8 mouse cellular contexts compared by ENCODE assay signal in genomic region chr15:78181701-78182405, GRCm38 (mm10). TPM values are rescaled to one million over a fixed set of nuclear protein-coding genes. Genes with fewer than 3 reads are reported as not detected.
DNase-seq lines count a peak whose midpoint lies in the region; ATAC-seq lines count a peak whose summit lies in the region.
"Had no signal": no experiment of that assay in that cellular context is flagged by ENCODE, and none has a peak within 500 bp of the region (broad histone marks: within the 10 kb centered on the region; RNA-seq: fewer than 3 reads in every experiment).

No protein-coding gene starts in this region.

- no peaks in the 10 kb centered on the region for H3K36me3 ChIP-seq in lung, embryonic 15.5 days
- no peaks in the 10 kb centered on the region for H3K36me3 ChIP-seq in embryonic facial prominence, embryonic 14.5 days (ENCODE audit: control insufficient read depth, insufficient read depth, low read length)
- no peaks in the 10 kb centered on the region for H3K36me3 ChIP-seq in hindbrain, embryonic 15.5 days
- no peaks in the 10 kb centered on the region for H3K36me3 ChIP-seq in neural tube, embryonic 15.5 days

- no peaks in the 10 kb centered on the region for H3K9me3 ChIP-seq in lung, embryonic 15.5 days
- no peaks in the 10 kb centered on the region for H3K9me3 ChIP-seq in embryonic facial prominence, embryonic 14.5 days (ENCODE audit: control insufficient read depth, low read length)
- H3K9me3 ChIP-seq in hindbrain, embryonic 15.5 days, result no peaks in the 10 kb centered on the region
- H3K9me3 ChIP-seq in neural tube, embryonic 15.5 days (replicated peaks), result no peaks in the 10 kb centered on the region

- no peak for DNase-seq in lung, postnatal 36 days
- peak; percentile 81 for DNase-seq in embryonic facial prominence, embryonic 14.5 days (ENCODE audit: low spot score)
- DNase-seq in spleen, adult 18-20 months, result no peak
- no peak for DNase-seq in natural killer cell, adult 2 months (ENCODE audit: low spot score in 2 of 2)

- H3K27me3 ChIP-seq in lung, embryonic 15.5 days, result peaks cover 8% of the 10 kb centered on the region
- peaks cover 9% of the 10 kb centered on the region; the same call in 1 of the 2 replicates for H3K27me3 ChIP-seq in embryonic facial prominence, embryonic 14.5 days (replicated peaks; ENCODE audit: control insufficient read depth, insufficient read depth, low read length)
- no peaks in the 10 kb centered on the region for H3K27me3 ChIP-seq in hindbrain, embryonic 15.5 days
- H3K27me3 ChIP-seq in neural tube, embryonic 15.5 days (replicated peaks), result 0 out of 2 replicates have a peak, but pooled peaks cover 7% of the 10 kb centered on the region

- H3K4me1 ChIP-seq in lung, embryonic 15.5 days, result peaks cover 9% of the 10 kb centered on the region
- H3K4me1 ChIP-seq in embryonic facial prominence, embryonic 14.5 days (ENCODE audit: control insufficient read depth, insufficient read depth, low read length), result 0 out of 2 replicates have a peak, but pooled peaks cover 5% of the 10 kb centered on the region
- peaks cover 44% of the 10 kb centered on the region for H3K4me1 ChIP-seq in hindbrain, embryonic 15.5 days (replicated peaks)
- peaks cover 49% of the 10 kb centered on the region for H3K4me1 ChIP-seq in neural tube, embryonic 15.5 days

- no peak overlapping the region for H3K9ac ChIP-seq in lung, embryonic 15.5 days
- no peak overlapping the region; the same call in 1 of the 2 replicates for H3K9ac ChIP-seq in embryonic facial prominence, embryonic 14.5 days (ENCODE audit: low read depth, low read length)
- peak overlapping the region; percentile 9; the same call in 1 of the 2 replicates for H3K9ac ChIP-seq in hindbrain, embryonic 15.5 days
- H3K9ac ChIP-seq in neural tube, embryonic 15.5 days (replicated peaks), result 0 out of 2 replicates have a peak overlapping the region, but pooled peaks have one; percentile 4

- WGBS in lung, embryonic 15.5 days, result 23% methylated on average over 8 of the region's 8 CpGs
- 17% methylated on average over 8 of the region's 8 CpGs for WGBS in embryonic facial prominence, embryonic 14.5 days
- 18% methylated on average over 8 of the region's 8 CpGs for WGBS in hindbrain, embryonic 15.5 days
- 11% methylated on average over 8 of the region's 8 CpGs for WGBS in neural tube, embryonic 15.5 days

- H3K4me3 ChIP-seq in lung, embryonic 15.5 days, result no peak overlapping the region
- H3K4me3 ChIP-seq in embryonic facial prominence, embryonic 14.5 days (ENCODE audit: low read depth, low read length), result no peak overlapping the region
- H3K4me3 ChIP-seq in hindbrain, embryonic 15.5 days, result no peak overlapping the region
- H3K4me3 ChIP-seq in neural tube, embryonic 15.5 days (replicated peaks), result no peak overlapping the region

- H3K27ac ChIP-seq in lung, embryonic 15.5 days, result 0 out of 2 replicates have a peak overlapping the region, but pooled peaks have one; percentile 33
- H3K27ac ChIP-seq in embryonic facial prominence, embryonic 14.5 days (replicated peaks; ENCODE audit: low read depth, low read length), result no peak overlapping the region; the same call in 1 of the 2 replicates
- H3K27ac ChIP-seq in hindbrain, embryonic 15.5 days (replicated peaks), result peak overlapping the region; percentile 76
- peak overlapping the region; percentile 80 for H3K27ac ChIP-seq in neural tube, embryonic 15.5 days (replicated peaks)
- H3K27ac ChIP-seq: kidney, postnatal 0 days had no signal

- no peak for ATAC-seq in lung, embryonic 15.5 days (ENCODE audit: borderline replicate concordance, extremely low read depth, low FRiP score, low TSS enrichment)
- peak; percentile 24; the same call in 1 of the 2 replicates for ATAC-seq in embryonic facial prominence, embryonic 14.5 days (ENCODE audit: low read depth)
- ATAC-seq in hindbrain, embryonic 15.5 days (ENCODE audit: low FRiP score, low read depth), result peak; percentile 72
- peak; percentile 60 for ATAC-seq in neural tube, embryonic 15.5 days (ENCODE audit: low FRiP score)

- no peak overlapping the region for H3K4me2 ChIP-seq in lung, embryonic 15.5 days
- no peak overlapping the region for H3K4me2 ChIP-seq in embryonic facial prominence, embryonic 14.5 days (ENCODE audit: low read depth, low read length)
- H3K4me2 ChIP-seq in hindbrain, embryonic 15.5 days, result peak overlapping the region; percentile 7; the same call in 1 of the 2 replicates
- peak overlapping the region; percentile 29 for H3K4me2 ChIP-seq in neural tube, embryonic 15.5 days

RNA-seq across cellular contexts. Expression of gene Ift27, which starts 7.9 kb away (rescaled TPM):
- polyA plus RNA-seq in lung, embryonic 15.5 days (2015; fragmentation: Nextera tagmentation; extraction: Ambion mirVana), result 88.0 and 89.8 TPM in 2 replicates
- 84.7 and 96.6 TPM in 2 replicates for polyA plus RNA-seq in embryonic facial prominence, embryonic 14.5 days (2014; fragmentation: Nextera tagmentation; extraction: Ambion mirVana)
- 102 and 109 TPM in 2 replicates for polyA plus RNA-seq in hindbrain, embryonic 15.5 days (2015; fragmentation: Nextera tagmentation; extraction: Ambion mirVana)
- 88.4 and 99.8 TPM in 2 replicates for polyA plus RNA-seq in neural tube, embryonic 15.5 days (2015; fragmentation: Nextera tagmentation; extraction: Ambion mirVana)

RNA-seq across cellular contexts. Expression of gene Pvalb, which starts 24.3 kb away (rescaled TPM):
- 0.18 and 0.26 TPM in 2 replicates for polyA plus RNA-seq in lung, embryonic 15.5 days (2015; fragmentation: Nextera tagmentation; extraction: Ambion mirVana)
- 2.5 and 3.4 TPM in 2 replicates for polyA plus RNA-seq in embryonic facial prominence, embryonic 14.5 days (2014; fragmentation: Nextera tagmentation; extraction: Ambion mirVana)
- 7.6 and 9.0 TPM in 2 replicates for polyA plus RNA-seq in hindbrain, embryonic 15.5 days (2015; fragmentation: Nextera tagmentation; extraction: Ambion mirVana)
- 4.4 and 5.0 TPM in 2 replicates for polyA plus RNA-seq in neural tube, embryonic 15.5 days (2015; fragmentation: Nextera tagmentation; extraction: Ambion mirVana)

Comparison
In these comparisons a context has a peak if more than half of its experiments do, and no peak if none do; other contexts are left out.
1. H3K4me2 ChIP-seq: peak in hindbrain, embryonic 15.5 days (single experiment) and neural tube, embryonic 15.5 days (single experiment); none in lung, embryonic 15.5 days (single experiment) and embryonic facial prominence, embryonic 14.5 days (single experiment).
2. H3K9ac ChIP-seq: peak in hindbrain, embryonic 15.5 days (single experiment) and neural tube, embryonic 15.5 days (single experiment); none in lung, embryonic 15.5 days (single experiment) and embryonic facial prominence, embryonic 14.5 days (single experiment).